Mouse (Mus musculus) E14TG2a.4 (cell line): ENCODE data around the gene Mrtfa.
A peak's percentile ranks its signal among the peaks of the same experiment; 100 is the strongest.

Source experiments
- H3K27me3 ChIP-seq: 2 replicates; pipeline ENCODE4 v1.6.1; 2014; ENCODE audit warnings: low read length, control low read depth; ENCODE audit not compliant: insufficient read depth
- H3K36me3 ChIP-seq: 2 replicates; pipeline ENCODE4 v1.6.1; 2014; ENCODE audit warnings: low read length, control low read depth; ENCODE audit not compliant: insufficient read depth
- H3K4me1 ChIP-seq: replicated peaks from 2 replicates; pipeline ENCODE4 v1.6.1; 2014; ENCODE audit warnings: low read depth, low read length, control low read depth
- H3K4me3 ChIP-seq: replicated peaks from 2 replicates; pipeline ENCODE4 v1.5.1; 2014; ENCODE audit warnings: mild to moderate bottlenecking, low read length
- H3K9me3 ChIP-seq: 2 replicates; pipeline ENCODE4 v1.6.1; 2014; ENCODE audit warnings: low read length, control low read depth
- CTCF ChIP-seq: conservative IDR thresholded peaks from 2 replicates; pipeline ENCODE4 v1.5.1; 2014; ENCODE audit warnings: low read length
- NANOG ChIP-seq: IDR thresholded peaks from 2 replicates; pipeline ENCODE4 v1.6.1; 2014; ENCODE audit warnings: borderline replicate concordance, low read length, mixed read lengths
- POU5F1 ChIP-seq: IDR thresholded peaks from 2 replicates; pipeline ENCODE4 v1.6.1; 2014; ENCODE audit warnings: low read length, borderline replicate concordance

The Mrtfa gene

DNA sequence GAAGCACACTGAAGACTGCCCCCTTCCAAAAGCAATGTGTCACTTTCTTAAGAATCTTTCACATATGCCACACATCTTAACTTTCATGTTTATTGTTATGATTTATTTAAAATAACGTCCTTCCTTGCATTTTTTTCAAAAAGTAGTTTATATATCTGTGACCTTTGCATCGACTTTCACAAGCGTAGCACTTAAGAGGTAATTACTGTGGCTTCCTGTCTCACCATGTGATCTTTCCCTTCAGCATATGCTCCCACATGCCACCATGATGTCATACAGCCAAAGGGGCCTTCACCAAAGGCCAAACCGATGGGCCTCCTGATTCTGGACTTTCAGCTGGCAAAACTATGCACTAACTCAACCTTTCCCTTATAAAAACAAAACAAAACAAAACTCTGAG lies 109.3 kb downstream of the Mrtfa start:
- no peak overlapping the region for H3K4me3 ChIP-seq
- no peaks in the 10 kb centered on the region for H3K27me3 ChIP-seq
- H3K4me1 ChIP-seq = no peaks in the 10 kb centered on the region
- H3K36me3 ChIP-seq = no peaks in the 10 kb centered on the region
- H3K9me3 ChIP-seq = no peaks in the 10 kb centered on the region
- TF ChIP-seq POU5F1 (no peak), CTCF (no peak), NANOG (no peak)

- Histone ChIP-seq H3K4me1 (no peaks in the 10 kb centered on the region), H3K27me3 (no peaks in the 10 kb centered on the region), H3K9me3 (no peaks in the 10 kb centered on the region), H3K4me3 (no peak overlapping the region), H3K36me3 (no peaks in the 10 kb centered on the region; the same call in 1 of the 2 replicates)
- TF ChIP-seq POU5F1 (no peak), NANOG (no peak), CTCF (no peak)
Measured at GRCm38 (mm10) chr15:81080405-81080804, 110.2 kb downstream of the Mrtfa start.

DNA sequence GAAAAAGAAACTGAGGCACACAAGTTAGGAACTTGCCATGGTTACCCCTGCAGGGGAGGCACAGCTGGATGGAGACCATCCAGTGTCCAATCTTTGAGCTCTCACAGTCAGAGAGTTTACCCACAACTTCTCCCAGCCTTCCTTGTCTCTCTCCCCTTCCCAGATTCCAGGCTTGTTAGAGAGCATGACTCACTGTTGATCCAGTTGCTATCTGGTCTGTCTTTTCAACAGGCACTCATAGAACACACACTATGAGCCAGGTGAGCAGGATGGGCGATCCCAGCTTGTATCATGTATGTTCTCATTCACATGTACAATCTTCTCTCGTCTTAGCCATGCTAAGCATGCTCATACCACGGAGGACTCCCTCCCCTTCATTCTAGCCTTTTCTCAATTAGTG lies 111.3 kb downstream of the Mrtfa start:
- no peaks in the 10 kb centered on the region; the same call in 1 of the 2 replicates for H3K36me3 ChIP-seq
- H3K4me1 ChIP-seq = no peaks in the 10 kb centered on the region
- H3K9me3 ChIP-seq = no peaks in the 10 kb centered on the region
- H3K27me3 ChIP-seq = no peaks in the 10 kb centered on the region
- no peak overlapping the region for H3K4me3 ChIP-seq
- no peak for TF ChIP-seq NANOG
- no peak for TF ChIP-seq POU5F1
- no peak for TF ChIP-seq CTCF

DNA sequence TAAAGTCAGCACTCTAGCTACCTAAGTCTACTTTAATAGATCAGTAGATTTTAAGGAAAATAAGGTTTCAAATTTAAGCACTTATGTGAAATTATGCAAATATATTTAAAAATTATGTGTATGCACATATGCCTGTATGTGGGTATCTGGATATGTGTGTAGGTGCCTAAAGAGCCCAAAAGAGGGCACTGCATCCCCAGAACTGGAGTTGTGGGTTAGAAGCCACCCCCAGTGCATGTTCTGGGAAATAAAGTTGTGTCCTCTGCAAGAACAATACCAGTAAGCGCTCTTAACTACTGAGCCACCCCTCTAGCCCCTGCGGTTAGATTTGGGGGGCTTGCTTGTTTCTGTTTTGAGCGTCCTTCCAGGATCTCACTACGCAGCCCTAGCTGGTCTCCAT lies 113.0 kb downstream of the Mrtfa start:
- no peak for TF ChIP-seq NANOG
- peak; percentile 28 for TF ChIP-seq CTCF
- no peak for TF ChIP-seq POU5F1
- H3K4me1 ChIP-seq = no peaks in the 10 kb centered on the region
- H3K9me3 ChIP-seq = no peaks in the 10 kb centered on the region
- H3K36me3 ChIP-seq = no peaks in the 10 kb centered on the region; the same call in 1 of the 2 replicates
- no peak overlapping the region for H3K4me3 ChIP-seq
- no peaks in the 10 kb centered on the region for H3K27me3 ChIP-seq

GRCm38 (mm10) chr15:81074543-81074942 lies 116.0 kb downstream of the Mrtfa start:
- no peak for TF ChIP-seq CTCF
- no peak for TF ChIP-seq NANOG
- TF ChIP-seq POU5F1 = no peak
- no peaks in the 10 kb centered on the region for H3K4me1 ChIP-seq
- H3K9me3 ChIP-seq = no peaks in the 10 kb centered on the region
- no peaks in the 10 kb centered on the region; the same call in 1 of the 2 replicates for H3K36me3 ChIP-seq
- no peak overlapping the region for H3K4me3 ChIP-seq
- no peaks in the 10 kb centered on the region for H3K27me3 ChIP-seq

DNA sequence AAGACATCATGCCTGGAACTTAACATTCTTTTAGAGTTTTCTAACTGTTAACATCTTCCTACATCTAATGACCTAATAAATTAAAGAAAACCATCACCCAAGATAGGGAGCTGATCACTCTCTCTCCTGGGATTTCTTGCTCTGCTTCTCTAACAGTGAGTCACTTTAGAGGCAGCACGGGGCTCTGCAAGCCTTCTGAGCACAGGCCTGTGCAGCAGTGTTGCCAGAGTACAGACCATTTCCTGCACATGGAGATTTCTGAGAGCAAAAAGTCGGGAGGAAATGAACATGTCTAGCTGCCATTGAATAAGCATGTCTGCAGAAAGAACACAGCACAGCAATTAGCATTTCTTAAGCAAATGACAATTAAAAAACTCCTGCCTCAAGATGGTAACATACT lies 116.8 kb downstream of the Mrtfa start:
- Histone ChIP-seq H3K36me3 (no peaks in the 10 kb centered on the region; the same call in 1 of the 2 replicates), H3K27me3 (no peaks in the 10 kb centered on the region), H3K4me1 (no peaks in the 10 kb centered on the region), H3K9me3 (no peaks in the 10 kb centered on the region), H3K4me3 (no peak overlapping the region)
- TF ChIP-seq CTCF (no peak), POU5F1 (no peak), NANOG (no peak)

DNA sequence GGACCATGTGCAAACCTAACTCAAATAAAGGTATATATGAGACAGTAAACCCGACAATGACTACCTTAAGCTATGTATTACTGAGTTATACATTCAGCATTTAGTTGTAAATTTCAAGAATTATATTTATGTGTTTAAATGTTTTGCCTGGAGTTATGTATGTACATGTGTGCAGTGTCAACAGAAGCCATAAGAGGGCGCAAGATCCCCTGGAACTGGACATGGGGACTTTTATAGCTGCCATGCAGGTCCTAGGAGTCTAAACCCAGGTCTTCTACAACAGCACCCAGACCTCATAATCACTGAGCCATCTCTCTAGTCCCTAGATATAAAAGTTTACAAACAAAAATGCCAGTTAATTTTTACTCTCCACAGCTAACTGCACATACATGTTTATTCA lies 117.8 kb downstream of the Mrtfa start:
- Histone ChIP-seq H3K9me3 (no peaks in the 10 kb centered on the region), H3K27me3 (no peaks in the 10 kb centered on the region), H3K36me3 (no peaks in the 10 kb centered on the region; the same call in 1 of the 2 replicates), H3K4me3 (no peak overlapping the region), H3K4me1 (no peaks in the 10 kb centered on the region)
- no peak for TF ChIP-seq NANOG
- TF ChIP-seq CTCF = peak; percentile 77
- no peak for TF ChIP-seq POU5F1

- Histone ChIP-seq H3K4me3 (no peak overlapping the region), H3K4me1 (no peaks in the 10 kb centered on the region), H3K27me3 (no peaks in the 10 kb centered on the region), H3K9me3 (no peaks in the 10 kb centered on the region), H3K36me3 (no peaks in the 10 kb centered on the region)
- TF ChIP-seq POU5F1 = no peak
Measured at GRCm38 (mm10) chr15:81070470-81070869, 120.1 kb downstream of the Mrtfa start.

- TF ChIP-seq POU5F1 = no peak
- no peak for TF ChIP-seq NANOG
- TF ChIP-seq CTCF = no peak
- no peaks in the 10 kb centered on the region for H3K27me3 ChIP-seq
- no peaks in the 10 kb centered on the region for H3K4me1 ChIP-seq
- no peak overlapping the region for H3K4me3 ChIP-seq
- H3K36me3 ChIP-seq = no peaks in the 10 kb centered on the region
- H3K9me3 ChIP-seq = no peaks in the 10 kb centered on the region
Measured at GRCm38 (mm10) chr15:81068641-81069381, 121.7 kb downstream of the Mrtfa start.
